Mouse (Mus musculus) forebrain, embryonic 10.5 days (tissue): ENCODE measurements at regions not wholly inside any gene's neighbourhood (a gene's known extent, or its start where the extent isn't known, plus 50 kb on each side); places are given as distances from the start of the nearest gene placed in this dataset.

Experiments
- DNase-seq: peaks from one replicate; pipeline ENCODE4 v3.0.0-alpha.2; 2017; ENCODE audit warnings: low spot score; ENCODE audit errors: extremely low spot score
- H3K27ac ChIP-seq: fragments of 300-500 bp; sonication (generic); 2 replicates; pipeline ENCODE4 v1.5.1; 2016; ENCODE audit warnings: mild to moderate bottlenecking
- H3K27me3 ChIP-seq: fragments of 300-500 bp; sonication (generic); 2 replicates; pipeline ENCODE4 v1.6.1; 2016; ENCODE audit warnings: mild to moderate bottlenecking; ENCODE audit not compliant: poor library complexity, severe bottlenecking
- H3K36me3 ChIP-seq: fragments of 300-500 bp; sonication (generic); replicated peaks from 2 replicates; pipeline ENCODE4 v1.6.1; 2016; ENCODE audit warnings: mild to moderate bottlenecking, moderate library complexity
- H3K4me1 ChIP-seq: fragments of 300-500 bp; sonication (generic); 2 replicates; pipeline ENCODE4 v1.6.1; 2016
- H3K4me3 ChIP-seq: fragments of 300-500 bp; sonication (generic); 2 replicates; pipeline ENCODE4 v1.5.1; 2016; ENCODE audit warnings: mild to moderate bottlenecking, moderate library complexity
- H3K9me3 ChIP-seq: fragments of 300-500 bp; sonication (generic); 2 replicates; pipeline ENCODE4 v1.6.1; 2016; ENCODE audit warnings: mild to moderate bottlenecking, moderate library complexity
- WGBS: fragments of 180-500 bp; shearing (Covaris S2); methylation state at CpG from one replicate; pipeline ENCODE4 v1.1.7; 2016; 5-methylcytosine and 5-hydroxymethylcytosine counted together

DNA sequence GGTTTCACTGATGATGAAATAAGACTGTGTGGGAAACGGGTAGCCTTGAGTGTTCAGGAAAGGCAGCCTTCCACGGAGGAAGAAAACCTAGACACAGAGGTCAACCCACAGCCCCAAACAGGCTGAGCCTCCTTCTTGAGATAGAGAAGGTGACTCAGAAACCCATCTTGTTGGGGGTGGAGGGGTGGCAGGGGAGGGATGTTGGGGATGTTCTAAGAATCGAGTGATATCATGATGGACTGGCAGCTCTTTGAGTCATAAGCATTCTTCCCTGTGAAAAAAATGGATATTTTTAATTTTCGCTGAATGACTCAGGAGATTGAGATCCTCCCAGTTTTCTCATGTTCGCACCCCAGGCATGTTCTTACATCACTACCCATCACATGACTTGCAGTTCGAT is 417.5 kb downstream of the Fgf9 start:
- no peaks in the 10 kb centered on the region for H3K9me3 ChIP-seq
- H3K4me3 ChIP-seq: no peak overlapping the region
- no peak overlapping the region for H3K27ac ChIP-seq
- no peaks in the 10 kb centered on the region for H3K27me3 ChIP-seq
- H3K36me3 ChIP-seq: no peaks in the 10 kb centered on the region
- DNase-seq: no peak
- no peaks in the 10 kb centered on the region for H3K4me1 ChIP-seq
- 91% methylated on average over 6 of the region's 6 CpGs for WGBS

- WGBS: 89% methylated on average over 2 of the region's 2 CpGs
- H3K27me3 ChIP-seq: no peaks in the 10 kb centered on the region
- H3K36me3 ChIP-seq: no peaks in the 10 kb centered on the region
- H3K4me3 ChIP-seq: no peak overlapping the region
- H3K9me3 ChIP-seq: no peaks in the 10 kb centered on the region
- H3K4me1 ChIP-seq: no peaks in the 10 kb centered on the region; the same call in 1 of the 2 replicates
- DNase-seq: no peak
- H3K27ac ChIP-seq: no peak overlapping the region
Measured at GRCm38 (mm10) chr14:58480454-58480853, 410.1 kb downstream of the Fgf9 start.

GRCm38 (mm10) chr14:58470678-58471077 is 400.3 kb downstream of the Fgf9 start:
- no peak for DNase-seq
- Histone ChIP-seq H3K27ac (no peak overlapping the region), H3K4me3 (no peak overlapping the region), H3K27me3 (no peaks in the 10 kb centered on the region), H3K36me3 (no peaks in the 10 kb centered on the region), H3K4me1 (peaks cover 13% of the 10 kb centered on the region), H3K9me3 (no peaks in the 10 kb centered on the region)
- 66% methylated on average over 3 of the region's 3 CpGs for WGBS

- Histone ChIP-seq H3K9me3 (no peaks in the 10 kb centered on the region), H3K4me3 (no peak overlapping the region), H3K36me3 (no peaks in the 10 kb centered on the region), H3K27ac (no peak overlapping the region), H3K4me1 (peaks cover 13% of the 10 kb centered on the region), H3K27me3 (no peaks in the 10 kb centered on the region)
- WGBS: 84% methylated on average over 7 of the region's 7 CpGs
- no peak for DNase-seq
Measured at GRCm38 (mm10) chr14:58468451-58468850, 398.1 kb downstream of the Fgf9 start.

DNA sequence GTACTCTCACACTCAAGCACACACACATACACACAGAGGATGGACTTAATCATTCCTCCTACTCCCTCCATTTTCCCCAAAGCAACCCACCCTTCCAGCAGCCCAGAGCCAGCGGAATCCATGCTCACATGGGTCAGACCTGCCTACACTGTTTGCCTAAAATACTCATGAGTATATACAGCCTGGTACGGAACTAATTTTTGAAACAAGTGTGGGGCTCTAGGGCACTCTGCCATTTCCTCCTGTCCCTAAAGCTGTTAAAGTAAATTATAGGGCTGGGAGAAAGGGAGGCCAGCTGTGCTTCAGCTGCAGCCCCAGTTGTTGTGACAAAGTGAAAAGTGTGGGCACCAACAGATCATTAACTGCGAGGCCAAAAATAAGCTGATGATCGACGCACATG is 397.5 kb downstream of the Fgf9 start:
- Histone ChIP-seq H3K27me3 (no peaks in the 10 kb centered on the region), H3K4me3 (no peak overlapping the region), H3K4me1 (peaks cover 13% of the 10 kb centered on the region), H3K9me3 (no peaks in the 10 kb centered on the region), H3K27ac (no peak overlapping the region), H3K36me3 (no peaks in the 10 kb centered on the region)
- DNase-seq: no peak
- 88% methylated on average over 5 of the region's 5 CpGs for WGBS

- H3K4me1 ChIP-seq: no peaks in the 10 kb centered on the region
- no peak overlapping the region for H3K4me3 ChIP-seq
- WGBS: 92% methylated on average over 5 of the region's 5 CpGs
- no peak for DNase-seq
- H3K27me3 ChIP-seq: no peaks in the 10 kb centered on the region
- H3K9me3 ChIP-seq: no peaks in the 10 kb centered on the region
- no peak overlapping the region for H3K27ac ChIP-seq
- no peaks in the 10 kb centered on the region for H3K36me3 ChIP-seq
Measured at GRCm38 (mm10) chr14:58446776-58447354, 376.5 kb downstream of the Fgf9 start.

DNA sequence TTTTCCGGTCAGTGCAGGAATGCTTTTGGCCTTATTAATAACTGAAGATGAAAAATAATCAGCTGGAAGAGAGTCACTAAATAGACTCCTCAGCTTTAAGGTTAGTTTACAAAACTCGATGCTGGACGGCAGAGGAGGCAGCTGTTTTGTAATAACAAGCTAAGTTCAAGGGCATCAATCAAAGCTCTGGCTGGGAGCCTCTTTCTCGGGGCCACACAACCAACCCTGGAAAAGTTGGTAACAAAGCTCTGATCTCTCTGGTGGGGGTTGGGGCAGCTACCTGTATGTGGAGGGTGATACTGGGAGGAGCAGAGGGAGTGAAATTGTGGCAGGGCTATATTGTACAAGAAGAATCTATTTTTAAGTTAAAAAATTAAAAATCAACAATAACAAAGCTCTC is 374.1 kb downstream of the Fgf9 start:
- H3K36me3 ChIP-seq: no peaks in the 10 kb centered on the region
- no peak overlapping the region for H3K4me3 ChIP-seq

DNA sequence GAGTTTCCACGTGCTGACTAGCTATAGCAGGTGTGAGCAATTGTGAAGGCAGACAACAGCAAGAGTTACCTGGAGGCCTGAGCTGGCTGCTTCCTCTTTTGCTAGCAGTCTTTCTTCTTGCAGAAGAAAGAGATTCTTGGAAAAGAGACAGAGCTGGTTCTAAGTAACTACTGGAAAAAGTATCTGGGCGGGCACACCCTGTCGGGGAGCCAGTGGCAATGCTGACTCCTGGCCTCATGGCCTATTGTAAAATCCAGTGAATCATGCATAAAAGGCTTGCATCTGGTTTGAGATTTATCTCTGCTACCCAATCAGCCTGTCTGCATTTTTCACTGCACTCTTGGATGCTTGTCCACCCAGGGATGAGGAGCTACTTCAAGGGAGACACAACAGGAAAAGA is 372.2 kb downstream of the Fgf9 start:
- Histone ChIP-seq H3K27me3 (no peaks in the 10 kb centered on the region), H3K27ac (no peak overlapping the region), H3K4me1 (no peaks in the 10 kb centered on the region), H3K9me3 (no peaks in the 10 kb centered on the region), H3K36me3 (no peaks in the 10 kb centered on the region), H3K4me3 (no peak overlapping the region)
- no peak for DNase-seq
- 90% methylated on average over 3 of the region's 3 CpGs for WGBS

More for the DNA sequence above, 374.1 kb downstream of the Fgf9 start:
- Histone ChIP-seq H3K27me3 (no peaks in the 10 kb centered on the region), H3K4me1 (no peaks in the 10 kb centered on the region), H3K9me3 (no peaks in the 10 kb centered on the region), H3K27ac (no peak overlapping the region)
- 92% methylated on average over 4 of the region's 4 CpGs for WGBS
- DNase-seq: no peak

- 88% methylated on average over 2 of the region's 2 CpGs for WGBS
- H3K4me3 ChIP-seq: no peak overlapping the region
- DNase-seq: no peak
- no peaks in the 10 kb centered on the region for H3K36me3 ChIP-seq
- no peak overlapping the region for H3K27ac ChIP-seq
- H3K9me3 ChIP-seq: no peaks in the 10 kb centered on the region
- H3K4me1 ChIP-seq: no peaks in the 10 kb centered on the region
- H3K27me3 ChIP-seq: no peaks in the 10 kb centered on the region
Measured at GRCm38 (mm10) chr14:58439963-58440362, 369.6 kb downstream of the Fgf9 start.

- DNase-seq: no peak
- WGBS: 88% methylated on average over 3 of the region's 3 CpGs
Measured at GRCm38 (mm10) chr14:58436096-58436495, 365.7 kb downstream of the Fgf9 start.

GRCm38 (mm10) chr14:58426472-58426871 is 356.1 kb downstream of the Fgf9 start:
- H3K4me1 ChIP-seq: no peaks in the 10 kb centered on the region
- no peaks in the 10 kb centered on the region for H3K9me3 ChIP-seq
- no peak overlapping the region for H3K4me3 ChIP-seq
- no peak for DNase-seq
- no peaks in the 10 kb centered on the region for H3K27me3 ChIP-seq
- H3K36me3 ChIP-seq: no peaks in the 10 kb centered on the region
- no peak overlapping the region for H3K27ac ChIP-seq
- WGBS: 86% methylated on average over 6 of the region's 6 CpGs

More at GRCm38 (mm10) chr14:58436096-58436495, 365.7 kb downstream of the Fgf9 start:
- Histone ChIP-seq H3K9me3 (no peaks in the 10 kb centered on the region), H3K4me1 (no peaks in the 10 kb centered on the region), H3K36me3 (no peaks in the 10 kb centered on the region), H3K27ac (no peak overlapping the region), H3K27me3 (no peaks in the 10 kb centered on the region), H3K4me3 (no peak overlapping the region)

DNA sequence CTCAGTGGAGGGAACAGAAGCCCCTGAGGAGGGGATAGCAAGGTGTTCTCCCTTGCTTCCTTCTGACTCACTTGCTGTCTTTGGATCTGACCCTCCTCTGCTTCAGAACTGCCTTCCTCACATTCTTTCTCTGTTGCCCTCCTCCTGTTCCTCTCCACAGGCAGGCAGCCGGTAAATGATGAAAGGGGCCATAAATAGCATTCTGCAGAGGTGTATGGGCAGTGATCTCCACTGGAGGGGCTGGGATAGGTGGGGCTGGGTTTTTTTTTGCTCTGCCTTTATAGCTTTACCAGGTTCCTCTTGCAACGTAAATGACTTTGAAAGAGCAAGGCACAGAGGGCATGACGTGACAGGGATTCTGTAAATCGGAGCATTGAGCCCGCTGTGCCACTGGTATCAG is 351.6 kb downstream of the Fgf9 start:
- no peak overlapping the region for H3K27ac ChIP-seq
- DNase-seq: no peak
- H3K4me3 ChIP-seq: no peak overlapping the region
- H3K4me1 ChIP-seq: no peaks in the 10 kb centered on the region
- no peaks in the 10 kb centered on the region for H3K9me3 ChIP-seq
- WGBS: 80% methylated on average over 5 of the region's 5 CpGs
- H3K36me3 ChIP-seq: no peaks in the 10 kb centered on the region
- no peaks in the 10 kb centered on the region for H3K27me3 ChIP-seq

- no peak overlapping the region for H3K27ac ChIP-seq
- no peaks in the 10 kb centered on the region for H3K36me3 ChIP-seq
- 51% methylated on average over 1 of the region's 1 CpGs for WGBS
- H3K9me3 ChIP-seq: no peaks in the 10 kb centered on the region
- H3K4me1 ChIP-seq: no peaks in the 10 kb centered on the region
- H3K4me3 ChIP-seq: no peak overlapping the region
- H3K27me3 ChIP-seq: no peaks in the 10 kb centered on the region
- no peak for DNase-seq
Measured at GRCm38 (mm10) chr14:58417545-58417944, 347.2 kb downstream of the Fgf9 start.
